11 mouse cellular contexts compared by ENCODE assay signal in genomic region chr2:13391018-13391417, GRCm38 (mm10).
DNase-seq lines count a peak whose midpoint lies in the region; ATAC-seq and TF ChIP-seq lines count a peak whose summit lies in the region.
"Had no signal": no experiment of that assay in that cellular context is flagged by ENCODE, and none has a peak within 500 bp of the region (broad histone marks: within the 10 kb centered on the region; RNA-seq: fewer than 3 reads in every experiment).

No protein-coding gene starts in this region.

- 4% methylated on average over 3 of the region's 3 CpGs for WGBS in liver, embryonic 14.5 days (ENCODE audit: insufficient replicate concordance)

- no peak for TF ChIP-seq POLR2A in cortical plate, adult 2 months (IDR thresholded peaks at IDR 0.05; ENCODE audit: extremely low read depth, insufficient read depth, low read length)

- no peak for TF ChIP-seq CTCF in G1E (IDR thresholded peaks at IDR 0.05; ENCODE audit: low read depth, low read length)
- TF ChIP-seq CTCF in cortical plate, adult 2 months (IDR thresholded peaks at IDR 0.05; ENCODE audit: extremely low read depth, insufficient read depth, low read length), result no peak
- no peak for TF ChIP-seq CTCF in liver, embryonic 14.5 days (IDR thresholded peaks at IDR 0.05; ENCODE audit: low read depth)

- no peaks in the 10 kb centered on the region for H3K27me3 ChIP-seq in G1E (ENCODE audit: insufficient read depth, low read length)
- H3K27me3 ChIP-seq in liver, embryonic 14.5 days (ENCODE audit: control insufficient read depth, insufficient read depth, low read length), result no peaks in the 10 kb centered on the region
- H3K27me3 ChIP-seq: midbrain, embryonic 13.5 days had no signal

- peak overlapping the region; percentile 92 for H3K27ac ChIP-seq in cortical plate, adult 2 months (ENCODE audit: insufficient read depth, low read length)
- H3K27ac ChIP-seq in liver, embryonic 14.5 days, result no peak overlapping the region; the same call in 1 of the 2 replicates
- H3K27ac ChIP-seq: midbrain, embryonic 13.5 days had no signal

- DNase-seq in kidney, adult 9 months, result peak; percentile 55
- DNase-seq in kidney, postnatal 10 days, result no peak
- DNase-seq in G1E (ENCODE audit: low spot score) (peak; percentile 40), adipocyte (ENCODE audit: low spot score) (no peak)
- peak in 2 of 3 experiments; percentile 29 to 30 for DNase-seq in liver, embryonic 14.5 days (ENCODE audit: low read depth in 3 of 3, low spot score in 3 of 3)
- DNase-seq in left cerebral cortex, adult 18-20 months (ENCODE audit: low spot score in 2 of 2), result no peak
- DNase-seq in thymus, postnatal 0 days (ENCODE audit: low spot score), result no peak
- DNase-seq: adrenal gland, postnatal 25 days; cerebellum, adult 2 months had no signal

- no peak overlapping the region for H3K9ac ChIP-seq in liver, embryonic 14.5 days (replicated peaks)
- H3K9ac ChIP-seq: midbrain, embryonic 13.5 days had no signal

- H3K9me3 ChIP-seq in G1E (replicated peaks), result no peaks in the 10 kb centered on the region
- H3K9me3 ChIP-seq in liver, embryonic 14.5 days (ENCODE audit: control insufficient read depth, low read length), result no peaks in the 10 kb centered on the region
- H3K9me3 ChIP-seq: midbrain, embryonic 13.5 days had no signal

- peaks cover 65% of the 10 kb centered on the region for H3K4me1 ChIP-seq in G1E (ENCODE audit: insufficient read depth, low read depth, low read length)
- no peaks in the 10 kb centered on the region; the same call in 1 of the 2 replicates for H3K4me1 ChIP-seq in cortical plate, adult 2 months (ENCODE audit: control insufficient read depth, insufficient read depth, low read length)
- H3K4me1 ChIP-seq in liver, embryonic 14.5 days (replicated peaks; ENCODE audit: control insufficient read depth in 2 of 2, insufficient read depth in 2 of 2, low read length in 1 of 2), result peaks cover 13 to 21% of the 10 kb centered on the region in 2 experiments

- no peaks in the 10 kb centered on the region for H3K36me3 ChIP-seq in G1E (replicated peaks)
- no peaks in the 10 kb centered on the region for H3K36me3 ChIP-seq in liver, embryonic 14.5 days (replicated peaks; ENCODE audit: control insufficient read depth, insufficient read depth, low read depth)
- H3K36me3 ChIP-seq: midbrain, embryonic 13.5 days had no signal

- peak; percentile 79 for TF ChIP-seq EP300 in liver, embryonic 14.5 days (IDR thresholded peaks at IDR 0.05; ENCODE audit: low read depth)

- ATAC-seq in G1E (ENCODE audit: extremely low read depth, insufficient number of reproducible peaks, low FRiP score, poor library complexity, severe bottlenecking), result peak; percentile 93
- peak; percentile 77 for ATAC-seq in liver, embryonic 14.5 days (ENCODE audit: insufficient read depth)
- ATAC-seq: midbrain, embryonic 13.5 days had no signal

- H3K4me3 ChIP-seq in G1E (ENCODE audit: low read depth, low read length), result no peak overlapping the region; the same call in 1 of the 2 replicates
- H3K4me3 ChIP-seq in cortical plate, adult 2 months (ENCODE audit: insufficient read depth, low read length), result no peak overlapping the region
- no peak overlapping the region for H3K4me3 ChIP-seq in liver, embryonic 14.5 days (ENCODE audit: insufficient read depth in 1 of 2, low read depth in 2 of 2, low read length in 2 of 2)
- H3K4me3 ChIP-seq: midbrain, embryonic 13.5 days had no signal

- peak overlapping the region; percentile 28 for H3K4me2 ChIP-seq in liver, embryonic 14.5 days (ENCODE audit: low read depth)
- H3K4me2 ChIP-seq: midbrain, embryonic 13.5 days had no signal

Comparison
In these comparisons a context has a peak if more than half of its experiments do, and no peak if none do; other contexts are left out.
1. DNase-seq: peak in kidney, adult 9 months (single experiment), G1E (single experiment) and liver, embryonic 14.5 days (2 of 3); none in kidney, postnatal 10 days (single experiment), left cerebral cortex, adult 18-20 months (0 of 2), adipocyte (single experiment) and thymus, postnatal 0 days (single experiment).